Mouse (Mus musculus) forebrain, postnatal 0 days (tissue): Measurements from ENCODE around the gene Arid2. TPM values are rescaled to one million over a fixed set of nuclear protein-coding genes. Genes with fewer than 3 reads are reported as not detected.

Experiments
- ATAC-seq: fragments of 200-750 bp; cut with Nextera tagmentation; 2 replicates; pipeline ENCODE4 v1.8.0; 2017; ENCODE audit warnings: mild to moderate bottlenecking, moderate library complexity
- DNase-seq: peaks from one replicate; pipeline ENCODE4 v3.0.0-alpha.2; 2015
- H3K27ac ChIP-seq: fragments of 300-500 bp; sonication (generic); 2 replicates; pipeline ENCODE4 v1.5.1; 2014; ENCODE audit warnings: low read depth, mild to moderate bottlenecking, antibody characterized with exemption, low read length, moderate library complexity, mixed read lengths
- H3K27me3 ChIP-seq: fragments of 300-500 bp; sonication (generic); 2 replicates; pipeline ENCODE4 v1.6.1; 2014; ENCODE audit warnings: mild to moderate bottlenecking, low read length, mixed read lengths; ENCODE audit not compliant: insufficient read depth
- H3K36me3 ChIP-seq: fragments of 300-500 bp; sonication (generic); 2 replicates; pipeline ENCODE4 v1.6.1; 2014; ENCODE audit warnings: mild to moderate bottlenecking, moderate library complexity; ENCODE audit not compliant: insufficient read depth
- H3K4me1 ChIP-seq: fragments of 300-500 bp; sonication (generic); 2 replicates; pipeline ENCODE4 v1.6.1; 2014; ENCODE audit warnings: antibody characterized with exemption; ENCODE audit not compliant: insufficient read depth
- H3K4me2 ChIP-seq: fragments of 300-500 bp; sonication (generic); 2 replicates; pipeline ENCODE4 v1.6.1; 2014; ENCODE audit warnings: low read depth, mild to moderate bottlenecking, moderate library complexity
- H3K4me3 ChIP-seq: fragments of 300-500 bp; sonication (generic); 2 replicates; pipeline ENCODE4 v1.5.1; 2014; ENCODE audit warnings: low read depth, low read length, mixed read lengths
- H3K9ac ChIP-seq: fragments of 300-500 bp; sonication (generic); 2 replicates; pipeline ENCODE4 v1.6.1; 2014; ENCODE audit warnings: mild to moderate bottlenecking
- H3K9me3 ChIP-seq: fragments of 300-500 bp; sonication (generic); 2 replicates; pipeline ENCODE4 v1.6.1; 2016; ENCODE audit warnings: low read length
- CTCF ChIP-seq: sonication (generic); IDR thresholded peaks from 2 replicates; pipeline ENCODE4 v1.5.1; 2016; ENCODE audit warnings: antibody characterized with exemption, control low read depth, low read depth
- WGBS: fragments of 180-500 bp; shearing (Covaris S2); extraction: QIAGEN DNeasy Blood & Tissue Kit; methylation state at CpG from one replicate; pipeline ENCODE4 v1.1.7; 2014; 5-methylcytosine and 5-hydroxymethylcytosine counted together
- microRNA-seq, 2 experiments: library from miRNA; unstranded; fragments of <30 nt; microRNA quantifications; one replicate each; pipeline ENCODE4; 2016
- polyA plus RNA-seq: library from polyadenylated mRNA; unstranded; fragments of >200 nt; fragmentation: Nextera tagmentation; extraction: Ambion mirVana; gene quantifications from 2 replicates; pipeline ENCODE4 v1.2.1, GENCODE M21; 2015
- total RNA-seq: library from RNA; depleted of rRNA; stranded (reverse); fragments of >200 nt; gene quantifications from 2 replicates; pipeline ENCODE4 v1.2.3, GENCODE M21; 2014; rRNA removed

Arid2 gene
- total and polyA plus RNA-seq, 2 experiments from 2014 or later, result 10.7 to 49.9 TPM

- H3K9ac ChIP-seq, result no peak overlapping the region
- DNase-seq, result no peak
- no peaks in the 10 kb centered on the region for H3K27me3 ChIP-seq
- H3K4me3 ChIP-seq, result no peak overlapping the region
- no peak overlapping the region for H3K27ac ChIP-seq
- 94% methylated on average over 7 of the region's 7 CpGs for WGBS
- peaks cover 8% of the 10 kb centered on the region; the same call in 1 of the 2 replicates for H3K36me3 ChIP-seq
- H3K4me1 ChIP-seq, result no peaks in the 10 kb centered on the region
- H3K4me2 ChIP-seq, result no peak overlapping the region
- H3K9me3 ChIP-seq, result no peaks in the 10 kb centered on the region
- no peak for ATAC-seq
- TF ChIP-seq CTCF, result no peak
Observed at GRCm38 (mm10) chr15:96448656-96449299, 161.5 kb downstream of the Arid2 start.

GRCm38 (mm10) chr15:96453346-96453745 lies 166.0 kb downstream of the Arid2 start:
- Histone ChIP-seq H3K27ac (no peak overlapping the region), H3K4me2 (no peak overlapping the region), H3K4me1 (0 out of 2 replicates have a peak, but pooled peaks cover 3% of the 10 kb centered on the region), H3K9me3 (no peaks in the 10 kb centered on the region), H3K4me3 (no peak overlapping the region), H3K27me3 (no peaks in the 10 kb centered on the region), H3K9ac (no peak overlapping the region), H3K36me3 (peaks cover 4% of the 10 kb centered on the region; the same call in 1 of the 2 replicates)
- DNase-seq (no peak), ATAC-seq (no peak)
- no peak for TF ChIP-seq CTCF
- WGBS, result 92% methylated on average over 1 of the region's 1 CpGs

Small RNA genes lying within 50 kb of the gene (microRNA-seq; reads per million reads assigned to microRNA genes)
- 0 reads per million in 2 experiments for gene Gm25397

Other genes starting within 250 kb of the Arid2 start
- 30.5 and 40.1 TPM in 2 replicates for gene Scaf11, start 173.3 kb downstream of the Arid2 start, total RNA-seq
- 30.5 and 37.6 TPM in 2 replicates for gene Scaf11, start 173.3 kb downstream of the Arid2 start, polyA plus RNA-seq